Mouse (Mus musculus): ENCODE measurements around the gene Nectin1.

GRCm38 (mm10) chr9:43753481-43753880 lies 9.7 kb downstream of the Nectin1 start:
- TF ChIP-seq MAX (IDR thresholded peaks at IDR 0.05; ENCODE audit: low read length) (no peak), ETS1 (conservative IDR thresholded peaks at IDR 0.05; ENCODE audit: low read depth, low read length) (no peak), CHD2 (IDR thresholded peaks at IDR 0.05; ENCODE audit: low read length) (no peak), CTCF (conservative IDR thresholded peaks at IDR 0.05 in 1 of 2, IDR thresholded peaks at IDR 0.05 in 1 of 2; ENCODE audit: low read depth in 2 of 2, low read length in 2 of 2) (no peak), POLR2A (IDR thresholded peaks at IDR 0.05; ENCODE audit: low read depth, low read length) (no peak), MAFK (IDR thresholded peaks at IDR 0.05; ENCODE audit: insufficient replicate concordance, low read length) (no peak), ZKSCAN1 (IDR thresholded peaks at IDR 0.05; ENCODE audit: borderline replicate concordance, low read depth, low read length) (no peak), EP300 (IDR thresholded peaks at IDR 0.05; ENCODE audit: low read length) (no peak), NELFE (IDR thresholded peaks at IDR 0.05; ENCODE audit: low read depth, low read length) (no peak), CHD1 (IDR thresholded peaks at IDR 0.05; ENCODE audit: low read depth, low read length) (no peak), POLR2AphosphoS2 (IDR thresholded peaks at IDR 0.05; ENCODE audit: low read depth, low read length) (no peak), MYC (IDR thresholded peaks at IDR 0.05; ENCODE audit: low read depth, low read length) (no peak), USF2 (conservative IDR thresholded peaks at IDR 0.05; ENCODE audit: low read depth, low read length) (no peak)
